In genomic region chr3:51878577-51878976, GRCm38 (mm10) we compare ENCODE assay signal across 18 mouse cellular contexts.
DNase-seq lines count a peak whose midpoint lies in the region; ATAC-seq and TF ChIP-seq lines count a peak whose summit lies in the region.
"Had no signal": no experiment of that assay in that cellular context is flagged by ENCODE, and none has a peak within 500 bp of the region (broad histone marks: within the 10 kb centered on the region; RNA-seq: fewer than 3 reads in every experiment).

No protein-coding gene starts in this region.

- 64% methylated on average over 9 of the region's 9 CpGs for WGBS in heart, postnatal 0 days
- WGBS in liver, embryonic 12.5 days (ENCODE audit: insufficient replicate concordance), result 34% methylated on average over 9 of the region's 9 CpGs
- WGBS in liver, postnatal 0 days (ENCODE audit: insufficient replicate concordance), result 50% methylated on average over 9 of the region's 9 CpGs
- WGBS in hindbrain, embryonic 10.5 days, result 89% methylated on average over 9 of the region's 9 CpGs

- 0 out of 2 replicates have a peak overlapping the region, but pooled peaks have one; percentile 8 for H3K27ac ChIP-seq in heart, postnatal 0 days (ENCODE audit: low read depth)
- H3K27ac ChIP-seq in liver, embryonic 12.5 days, result peak overlapping the region; percentile 65
- H3K27ac ChIP-seq in liver, postnatal 0 days (ENCODE audit: low read depth), result peak overlapping the region; percentile 34
- no peak overlapping the region for H3K27ac ChIP-seq in hindbrain, embryonic 10.5 days
- H3K27ac ChIP-seq: embryonic facial prominence, embryonic 10.5 days; forebrain, embryonic 13.5 days; heart, embryonic 15.5 days; hindbrain, postnatal 0 days had no signal

- no peak for TF ChIP-seq EP300 in heart, postnatal 0 days (IDR thresholded peaks at IDR 0.05; ENCODE audit: low read depth)
- peak; percentile 91 for TF ChIP-seq EP300 in liver, postnatal 0 days (IDR thresholded peaks at IDR 0.05; ENCODE audit: low read depth)

- ATAC-seq in heart, postnatal 0 days (ENCODE audit: insufficient read depth, low read depth), result no peak
- ATAC-seq in liver, embryonic 12.5 days, result peak; percentile 81
- peak; percentile 70 for ATAC-seq in liver, postnatal 0 days
- ATAC-seq: forebrain, embryonic 13.5 days; forebrain, postnatal 0 days; hindbrain, postnatal 0 days had no signal

- no peaks in the 10 kb centered on the region for H3K36me3 ChIP-seq in heart, postnatal 0 days (replicated peaks; ENCODE audit: control insufficient read depth, insufficient read depth, low read length)
- no peaks in the 10 kb centered on the region for H3K36me3 ChIP-seq in liver, embryonic 12.5 days
- no peaks in the 10 kb centered on the region for H3K36me3 ChIP-seq in liver, postnatal 0 days (replicated peaks; ENCODE audit: insufficient read depth, low read length)
- H3K36me3 ChIP-seq in hindbrain, embryonic 10.5 days, result no peaks in the 10 kb centered on the region
- H3K36me3 ChIP-seq: embryonic facial prominence, embryonic 10.5 days; heart, embryonic 15.5 days; hindbrain, embryonic 13.5 days had no signal

- no peaks in the 10 kb centered on the region for H3K9me3 ChIP-seq in heart, postnatal 0 days (replicated peaks; ENCODE audit: control insufficient read depth, low read length)
- no peaks in the 10 kb centered on the region for H3K9me3 ChIP-seq in liver, embryonic 12.5 days (replicated peaks)
- H3K9me3 ChIP-seq in liver, postnatal 0 days (ENCODE audit: low read length), result no peaks in the 10 kb centered on the region
- no peaks in the 10 kb centered on the region for H3K9me3 ChIP-seq in hindbrain, embryonic 10.5 days
- H3K9me3 ChIP-seq: embryonic facial prominence, embryonic 10.5 days; forebrain, embryonic 13.5 days; heart, embryonic 15.5 days; hindbrain, embryonic 13.5 days had no signal

- intact Hi-C loops in heart, postnatal 10 days (cut with DNase I), result no loop called here

- DNase-seq in heart, postnatal 0 days (ENCODE audit: low spot score), result no peak
- DNase-seq in heart, postnatal 10 days, result no peak
- peak; percentile 59 for DNase-seq in c-Kit-positive CD71-positive TER-119-negative erythroid progenitor cells, embryonic 14.5 days (ENCODE audit: low read depth)
- no peak for DNase-seq in liver, postnatal 0 days
- DNase-seq in ovary, postnatal 10 days (ENCODE audit: low spot score), result no peak
- DNase-seq in gastrocnemius, adult 8-10 months (ENCODE audit: low spot score in 2 of 2), result no peak
- no peak for DNase-seq in hindbrain, embryonic 10.5 days (ENCODE audit: low spot score)
- DNase-seq: cerebellum, adult 2 months; forebrain, postnatal 0 days; heart, adult 18-20 months; heart, postnatal 4 days had no signal

- H3K4me2 ChIP-seq in heart, postnatal 0 days (ENCODE audit: low read depth, low read length), result no peak overlapping the region
- H3K4me2 ChIP-seq in liver, embryonic 12.5 days, result peak overlapping the region; percentile 46
- no peak overlapping the region for H3K4me2 ChIP-seq in liver, postnatal 0 days (ENCODE audit: low read depth, low read length)
- H3K4me2 ChIP-seq: forebrain, embryonic 13.5 days; heart, embryonic 11.5 days; heart, embryonic 15.5 days; hindbrain, embryonic 13.5 days had no signal

- peaks cover 25% of the 10 kb centered on the region for H3K4me1 ChIP-seq in heart, postnatal 0 days (ENCODE audit: control insufficient read depth, insufficient read depth)
- H3K4me1 ChIP-seq in liver, embryonic 12.5 days, result peaks cover 58% of the 10 kb centered on the region
- peaks cover 32% of the 10 kb centered on the region for H3K4me1 ChIP-seq in liver, postnatal 0 days (ENCODE audit: insufficient read depth)
- peaks cover 43% of the 10 kb centered on the region for H3K4me1 ChIP-seq in hindbrain, embryonic 10.5 days (replicated peaks)

- no peak overlapping the region for H3K9ac ChIP-seq in heart, postnatal 0 days (replicated peaks; ENCODE audit: low read depth, low read length)
- no peak overlapping the region for H3K9ac ChIP-seq in liver, embryonic 12.5 days
- H3K9ac ChIP-seq in liver, postnatal 0 days (replicated peaks), result no peak overlapping the region
- H3K9ac ChIP-seq: forebrain, embryonic 13.5 days; forebrain, postnatal 0 days; heart, embryonic 15.5 days; hindbrain, embryonic 13.5 days had no signal

- H3K4me3 ChIP-seq in heart, postnatal 0 days (ENCODE audit: low read depth, low read length), result no peak overlapping the region
- no peak overlapping the region for H3K4me3 ChIP-seq in liver, embryonic 12.5 days
- no peak overlapping the region for H3K4me3 ChIP-seq in liver, postnatal 0 days (ENCODE audit: low read depth, low read length)
- H3K4me3 ChIP-seq in hindbrain, embryonic 10.5 days, result no peak overlapping the region
- H3K4me3 ChIP-seq: embryonic facial prominence, embryonic 10.5 days; forebrain, embryonic 13.5 days; heart, embryonic 15.5 days; hindbrain, embryonic 13.5 days had no signal

- H3K27me3 ChIP-seq in heart, postnatal 0 days (ENCODE audit: control insufficient read depth, insufficient read depth, low read length), result no peaks in the 10 kb centered on the region
- no peaks in the 10 kb centered on the region for H3K27me3 ChIP-seq in liver, embryonic 12.5 days (replicated peaks)
- no peaks in the 10 kb centered on the region for H3K27me3 ChIP-seq in liver, postnatal 0 days (ENCODE audit: insufficient read depth, low read length)
- H3K27me3 ChIP-seq in hindbrain, embryonic 10.5 days (ENCODE audit: insufficient read depth, poor library complexity, severe bottlenecking), result no peaks in the 10 kb centered on the region
- H3K27me3 ChIP-seq: forebrain, embryonic 13.5 days; heart, embryonic 15.5 days; hindbrain, embryonic 13.5 days had no signal

- TF ChIP-seq CTCF in heart, postnatal 0 days (IDR thresholded peaks at IDR 0.05; ENCODE audit: low read depth), result no peak
- TF ChIP-seq CTCF in liver, postnatal 0 days (IDR thresholded peaks at IDR 0.05; ENCODE audit: low read depth), result no peak
